Mouse (Mus musculus) colon, adult 2 months (tissue): Measurements from ENCODE around the gene Lrrc51. TPM values are rescaled to one million over a fixed set of nuclear protein-coding genes. Genes with fewer than 3 reads are reported as not detected.

Experiments
- polyA plus RNA-seq: library from polyadenylated mRNA; depleted of rRNA; stranded (reverse); fragments of >200 nt; gene quantifications from 2 replicates; pipeline ENCODE4 v1.2.3, GENCODE M21; 2012; rRNA removed

Gene Lrrc51
- 15.6 and 20.1 TPM in 2 replicates for polyA plus RNA-seq

GRCm38 (mm10) chr7:101933751-101934240, at the start of gene Lrrc51, which contains the start of gene Numa1:
Lrrc51 (minus strand) TSS chr7:101933895.
Numa1 (plus strand) TSS chr7:101934111.

GRCm38 (mm10) chr7:101906287-101906681, 27.4 kb downstream of the Lrrc51 start, which contains the start of gene Tomt:
Tomt (minus strand) TSS chr7:101906359.

GRCm38 (mm10) chr7:101905561-101906286, 28.0 kb downstream of the Lrrc51 start, which contains the start of gene Lamtor1:
Lamtor1 (plus strand) TSS chr7:101905904.

GRCm38 (mm10) chr7:101870629-101871028, 63.1 kb downstream of the Lrrc51 start, which contains the start of gene Folr1:
Folr1 (minus strand) TSS chr7:101870788.

GRCm38 (mm10) chr7:101863415-101863814, 70.3 kb downstream of the Lrrc51 start, which contains the start of gene Anapc15:
Anapc15 (plus strand) TSS chr7:101863715.

Other genes with a start within 250 kb of the Lrrc51 start
- gene Phox2a, start 115.6 kb downstream of the Lrrc51 start, polyA plus RNA-seq: 1.3 and 2.0 TPM in 2 replicates
- 118 and 140 TPM in 2 replicates for gene Inppl1, start 95.7 kb downstream of the Lrrc51 start, polyA plus RNA-seq
- 10.6 and 14.3 TPM in 2 replicates for gene Folr2, start 76.7 kb downstream of the Lrrc51 start, polyA plus RNA-seq
- gene Anapc15, start 70.2 kb downstream of the Lrrc51 start, polyA plus RNA-seq: 20.6 and 25.7 TPM in 2 replicates
- gene Folr1, start 63.1 kb downstream of the Lrrc51 start, polyA plus RNA-seq: 1.1 and 1.2 TPM in 2 replicates
- gene Lamtor1, start 28.0 kb downstream of the Lrrc51 start, polyA plus RNA-seq: 223 and 226 TPM in 2 replicates
- 0.08 and 0.13 TPM in 2 replicates for gene Tomt, start 27.5 kb downstream of the Lrrc51 start, polyA plus RNA-seq
- 82.1 and 93.1 TPM in 2 replicates for gene Numa1, start 216 bp upstream of the Lrrc51 start, polyA plus RNA-seq
- gene Il18bp, start 84.8 kb upstream of the Lrrc51 start, polyA plus RNA-seq: 5.1 and 6.9 TPM in 2 replicates
- 21.0 and 30.4 TPM in 2 replicates for gene Rnf121, start 131.6 kb upstream of the Lrrc51 start, polyA plus RNA-seq
- gene Xndc1, start 131.6 kb upstream of the Lrrc51 start, polyA plus RNA-seq: 12.3 and 12.9 TPM in 2 replicates
- 2.1 and 3.2 TPM in 2 replicates for gene Xntrpc, start 131.8 kb upstream of the Lrrc51 start, polyA plus RNA-seq
- not detected in 2 replicates for gene Trpc2, start 149.2 kb upstream of the Lrrc51 start, polyA plus RNA-seq
- gene Art1, start 167.8 kb upstream of the Lrrc51 start, polyA plus RNA-seq: 0.07 TPM in 1 of 2 replicates, not detected in the other
- gene Art5, start 175.6 kb upstream of the Lrrc51 start, polyA plus RNA-seq: 0.47 and 0.51 TPM in 2 replicates
- 0.67 and 0.78 TPM in 2 replicates for gene Chrna10, start 182.9 kb upstream of the Lrrc51 start, polyA plus RNA-seq